Mouse (Mus musculus): Measurements from ENCODE around the gene Carmil1.

- TF ChIP-seq POLR2A (IDR thresholded peaks at IDR 0.05; ENCODE audit: low read depth, low read length) (no peak), CTCF (IDR thresholded peaks at IDR 0.05; ENCODE audit: borderline replicate concordance, insufficient read depth, low read length) (no peak)
Measured at GRCm38 (mm10) chr13:23985130-23985529, 295.5 kb downstream of the Carmil1 start.
